Mouse (Mus musculus) MEL (cell line): ENCODE measurements around the gene Pfn1. TPM values are rescaled to one million over a fixed set of nuclear protein-coding genes. Genes with fewer than 3 reads are reported as not detected.

Experiments
- DNase-seq: peaks from one replicate; pipeline ENCODE4 v3.0.0; 2011; ENCODE audit warnings: low read depth, low spot score
- H3K27ac ChIP-seq: 2 replicates; pipeline ENCODE4 v1.5.1; 2012; ENCODE audit warnings: low read depth, mild to moderate bottlenecking, control low read depth, low read length, moderate library complexity; ENCODE audit not compliant: control insufficient read depth
- H3K27me3 ChIP-seq, 2 experiments: fragments of 150-350 bp in 1 of 2; sonication (generic) in 1 of 2; 2 replicates each; pipeline ENCODE4 v1.6.1; 2012; ENCODE audit warnings: low read length in 2 of 2, mild to moderate bottlenecking in 2 of 2, improper control_type of control experiment in 1 of 2, moderate library complexity in 1 of 2; ENCODE audit not compliant: insufficient read depth in 2 of 2, control insufficient read depth in 1 of 2
- H3K36me3 ChIP-seq, 2 experiments: 2 replicates each; pipeline ENCODE4 v1.6.1; 2012 to 2014; ENCODE audit warnings: low read length in 2 of 2, improper control_type of control experiment in 1 of 2, inconsistent platforms in 1 of 2, mild to moderate bottlenecking in 1 of 2; ENCODE audit not compliant: insufficient read depth in 2 of 2, control insufficient read depth in 1 of 2
- H3K4me1 ChIP-seq, 2 experiments: fragments of 150-350 bp in 1 of 2; sonication (generic) in 1 of 2; 2 replicates each; pipeline ENCODE4 v1.6.1; 2012; ENCODE audit warnings: low read length in 2 of 2, improper control_type of control experiment in 1 of 2, mild to moderate bottlenecking in 1 of 2; ENCODE audit not compliant: insufficient read depth in 2 of 2, control insufficient read depth in 1 of 2
- H3K4me3 ChIP-seq, 2 experiments: fragments of 150-350 bp in 1 of 2; sonication (generic) in 1 of 2; 2 replicates each; pipeline ENCODE4 v1.5.1; 2012; ENCODE audit warnings: low read depth in 2 of 2, low read length in 2 of 2, mild to moderate bottlenecking in 2 of 2, moderate library complexity in 2 of 2, control low read depth in 1 of 2, improper control_type of control experiment in 1 of 2; ENCODE audit not compliant: control insufficient read depth in 1 of 2, insufficient read depth in 1 of 2
- H3K79me2 ChIP-seq: 2 replicates; pipeline ENCODE4 v1.6.1; 2012; ENCODE audit warnings: mild to moderate bottlenecking, low read length, moderate library complexity; ENCODE audit not compliant: control insufficient read depth, poor library complexity, insufficient read depth
- H3K9ac ChIP-seq: 2 replicates; pipeline ENCODE4 v1.6.1; 2012; ENCODE audit warnings: low read depth, mild to moderate bottlenecking, control low read depth, low read length, moderate library complexity; ENCODE audit not compliant: control insufficient read depth, poor library complexity, severe bottlenecking
- H3K9me3 ChIP-seq: fragments of 150-350 bp; sonication (generic); replicated peaks from 2 replicates; pipeline ENCODE4 v1.6.1; 2012; ENCODE audit warnings: mild to moderate bottlenecking, low read length, improper control_type of control experiment, moderate library complexity; ENCODE audit not compliant: insufficient read depth
- CHD2 ChIP-seq: IDR thresholded peaks from 2 replicates; pipeline ENCODE4 v1.6.1; 2011; ENCODE audit warnings: low read length, improper control_type of control experiment
- CTCF ChIP-seq, 3 experiments: IDR thresholded peaks in 2 of 3; conservative IDR thresholded peaks in 1 of 3; 2 replicates each; pipeline ENCODE4 v1.5.1; 2011 to 2012; ENCODE audit warnings: low read length in 3 of 3, low read depth in 2 of 3, mild to moderate bottlenecking in 2 of 3, improper control_type of control experiment in 1 of 3, inconsistent platforms in 1 of 3, mixed read lengths in 1 of 3, moderate library complexity in 1 of 3; ENCODE audit not compliant: control insufficient read depth in 1 of 3, insufficient read depth in 1 of 3, poor library complexity in 1 of 3, severe bottlenecking in 1 of 3
- E2F4 ChIP-seq: IDR thresholded peaks from 2 replicates; pipeline ENCODE4 v1.6.1; 2011; ENCODE audit warnings: low read depth, low read length, improper control_type of control experiment, borderline replicate concordance
- ELF1 ChIP-seq: IDR thresholded peaks from 2 replicates; pipeline ENCODE4 v1.6.1; 2014; ENCODE audit warnings: low read depth, mild to moderate bottlenecking, inconsistent platforms, low read length, improper control_type of control experiment, moderate library complexity
- GATA1 ChIP-seq: IDR thresholded peaks from 2 replicates; pipeline ENCODE4 v1.6.1; 2011; ENCODE audit warnings: low read depth, low read length, improper control_type of control experiment
- KAT2A ChIP-seq: conservative IDR thresholded peaks from 2 replicates; pipeline ENCODE4 v1.6.1; 2012; ENCODE audit warnings: low read depth, low read length, improper control_type of control experiment, inconsistent platforms
- MAFK ChIP-seq: IDR thresholded peaks from 2 replicates; pipeline ENCODE4 v1.6.1; 2011; ENCODE audit warnings: low read depth, mild to moderate bottlenecking, low read length, improper control_type of control experiment, borderline replicate concordance
- MAX ChIP-seq: IDR thresholded peaks from 2 replicates; pipeline ENCODE4 v1.6.1; 2011; ENCODE audit warnings: low read length, improper control_type of control experiment
- MYC ChIP-seq: IDR thresholded peaks from 2 replicates; pipeline ENCODE4 v1.6.1; 2011; ENCODE audit warnings: low read depth, mild to moderate bottlenecking, low read length, improper control_type of control experiment, moderate library complexity
- NRF1 ChIP-seq: IDR thresholded peaks from 2 replicates; pipeline ENCODE4 v1.6.1; 2014; ENCODE audit warnings: low read depth, mild to moderate bottlenecking, inconsistent platforms, low read length, improper control_type of control experiment, moderate library complexity; ENCODE audit not compliant: poor library complexity, insufficient read depth, severe bottlenecking
- RAD21 ChIP-seq: IDR thresholded peaks from 2 replicates; pipeline ENCODE4 v1.6.1; 2011; ENCODE audit warnings: mild to moderate bottlenecking, low read depth, low read length, improper control_type of control experiment
- SMC3 ChIP-seq: IDR thresholded peaks from 2 replicates; pipeline ENCODE4 v1.6.1; 2011; ENCODE audit warnings: low read depth, low read length, improper control_type of control experiment
- TAL1 ChIP-seq: IDR thresholded peaks from 2 replicates; pipeline ENCODE4 v1.6.1; 2012; ENCODE audit warnings: mild to moderate bottlenecking, inconsistent platforms, low read length, moderate library complexity, mixed read lengths
- TCF12 ChIP-seq: IDR thresholded peaks from 2 replicates; pipeline ENCODE4 v1.6.1; 2014; ENCODE audit warnings: low read depth, mild to moderate bottlenecking, inconsistent platforms, low read length, improper control_type of control experiment, moderate library complexity
- USF1 ChIP-seq: IDR thresholded peaks from 2 replicates; pipeline ENCODE4 v1.6.1; 2014; ENCODE audit warnings: low read depth, mild to moderate bottlenecking, inconsistent platforms, low read length, improper control_type of control experiment, moderate library complexity
- ZC3H11A ChIP-seq: IDR thresholded peaks from 2 replicates; pipeline ENCODE4 v1.6.1; 2012; ENCODE audit warnings: low read depth, mild to moderate bottlenecking, inconsistent platforms, low read length, improper control_type of control experiment
- ZNF384 ChIP-seq: IDR thresholded peaks from 2 replicates; pipeline ENCODE4 v1.6.1; 2012; ENCODE audit warnings: low read depth, mild to moderate bottlenecking, inconsistent platforms, low read length, improper control_type of control experiment
- polyA plus RNA-seq, 2 experiments: library from polyadenylated mRNA; stranded (reverse) in 1 of 2; unstranded in 1 of 2; fragments of >175 nt in 1 of 2; fragments of >200 nt in 1 of 2; gene quantifications; 2 replicates each; pipeline versions ENCODE4 v1.2.1 to v1.2.4; 2012; ENCODE audit warnings: low replicate concordance in 2 of 2, low read depth in 1 of 2; ENCODE audit not compliant: insufficient read length in 2 of 2, insufficient read depth in 1 of 2, missing spikeins in 1 of 2
- total RNA-seq: library from RNA; depleted of rRNA; stranded (reverse); fragments of 300-350 nt; gene quantifications from 2 replicates; pipeline ENCODE4 v1.2.3, GENCODE M21; 2012

Pfn1 gene
- total and polyA plus RNA-seq, 3 experiments: 1,332 to 5,980 (median 2,392) TPM

DNA sequence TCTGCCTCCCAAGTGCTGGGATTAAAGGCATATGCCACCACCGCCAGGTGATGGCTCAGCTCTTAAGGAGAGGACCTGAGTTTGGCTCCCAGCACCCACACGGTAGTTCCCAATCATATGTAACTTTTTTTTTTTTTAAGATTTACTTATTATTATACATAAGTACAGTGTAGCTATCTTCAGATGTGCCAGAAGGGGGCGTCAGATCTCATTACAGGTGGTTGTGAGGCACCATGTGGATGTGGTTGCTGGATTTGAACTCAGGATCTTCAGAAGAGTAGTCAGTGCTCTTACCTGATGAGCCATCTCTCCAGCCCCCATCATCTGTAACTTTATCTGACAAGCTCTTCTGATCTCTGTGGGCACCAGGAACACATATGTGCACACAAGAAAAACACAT lies 42.9 kb upstream of the Pfn1 start:
- H3K79me2 ChIP-seq: no peaks in the 10 kb centered on the region; the same call in 1 of the 2 replicates
- H3K9ac ChIP-seq: no peak overlapping the region
- no peak overlapping the region for H3K4me3 ChIP-seq
- H3K27ac ChIP-seq: no peak overlapping the region
- no peaks in the 10 kb centered on the region for H3K9me3 ChIP-seq
- TF ChIP-seq TAL1 (no peak), CTCF (IDR thresholded peaks at IDR 0.05 in 2 of 3, conservative IDR thresholded peaks at IDR 0.05 in 1 of 3; ENCODE audit: control insufficient read depth in 1 of 3, insufficient read depth in 1 of 3, low read depth in 2 of 3, low read length in 3 of 3, poor library complexity in 1 of 3, severe bottlenecking in 1 of 3) (peak in 2 of 3 experiments; percentile 20 to 39; a peak in 3 of 6 replicates), SMC3 (peak; percentile 43), ELF1 (no peak), ZNF384 (peak; percentile 66), MYC (peak; percentile 64)
- H3K36me3 ChIP-seq: peaks cover 0 to 5% of the 10 kb centered on the region in 2 experiments; a peak in 2 of 4 replicates
- peaks cover 3 to 7% of the 10 kb centered on the region in 2 experiments; a peak in 3 of 4 replicates for H3K4me1 ChIP-seq
- DNase-seq: peak; percentile 28
- H3K27me3 ChIP-seq: no peaks in the 10 kb centered on the region

DNA sequence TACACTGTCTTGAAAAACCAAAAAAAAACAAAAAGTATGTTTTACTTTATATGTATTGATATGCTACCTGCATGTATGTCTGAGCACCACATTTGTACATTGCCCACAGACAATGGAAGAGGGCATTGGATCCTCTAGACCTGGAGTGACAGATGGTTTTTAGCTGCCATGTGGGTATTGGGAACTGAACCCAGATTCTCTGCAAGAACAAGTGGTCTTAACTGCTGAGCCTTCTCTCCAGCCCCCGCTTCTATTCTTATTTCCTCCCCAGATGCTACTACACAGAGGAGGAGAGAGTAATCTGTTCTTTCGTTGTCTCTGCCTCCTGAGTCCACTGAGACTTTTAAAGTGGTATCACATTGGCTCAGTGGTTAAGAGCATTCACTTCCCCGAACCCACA lies 39.1 kb upstream of the Pfn1 start:
- Histone ChIP-seq H3K27me3 (no peaks in the 10 kb centered on the region), H3K79me2 (no peaks in the 10 kb centered on the region), H3K36me3 (no peaks in the 10 kb centered on the region), H3K9me3 (no peaks in the 10 kb centered on the region), H3K9ac (no peak overlapping the region), H3K4me1 (no peaks in the 10 kb centered on the region; a peak in 1 of 4 replicates), H3K27ac (no peak overlapping the region), H3K4me3 (no peak overlapping the region)
- TF ChIP-seq CTCF (IDR thresholded peaks at IDR 0.05 in 2 of 3, conservative IDR thresholded peaks at IDR 0.05 in 1 of 3; ENCODE audit: control insufficient read depth in 1 of 3, insufficient read depth in 1 of 3, low read depth in 2 of 3, low read length in 3 of 3, poor library complexity in 1 of 3, severe bottlenecking in 1 of 3) (no peak), USF1 (no peak), MAFK (no peak), KAT2A (no peak), MAX (no peak), NRF1 (no peak), CHD2 (no peak), RAD21 (no peak), SMC3 (no peak), GATA1 (no peak), E2F4 (no peak), TCF12 (no peak), ZC3H11A (no peak)
- no peak for DNase-seq
